Mouse (Mus musculus) cortical plate, adult 2 months (tissue): Measurements from ENCODE around the gene Lmntd1. TPM values are rescaled to one million over a fixed set of nuclear protein-coding genes. Genes with fewer than 3 reads are reported as not detected.
A peak's percentile ranks its signal among the peaks of the same experiment; 100 is the strongest.

Source experiments
- H3K27ac ChIP-seq: fragments of 200-500 bp; 2 replicates; pipeline ENCODE4 v1.5.1; 2012; ENCODE audit warnings: low read length, control low read depth, inconsistent platforms; ENCODE audit not compliant: insufficient read depth
- H3K4me1 ChIP-seq: fragments of 200-500 bp; 2 replicates; pipeline ENCODE4 v1.6.1; 2011; ENCODE audit warnings: low read length; ENCODE audit not compliant: control insufficient read depth, insufficient read depth
- H3K4me3 ChIP-seq: fragments of 200-500 bp; 2 replicates; pipeline ENCODE4 v1.5.1; 2011; ENCODE audit warnings: mild to moderate bottlenecking, low read length, control low read depth; ENCODE audit not compliant: insufficient read depth
- CTCF ChIP-seq: fragments of 200-500 bp; IDR thresholded peaks from 2 replicates; pipeline ENCODE4 v1.5.1; 2011; ENCODE audit warnings: mild to moderate bottlenecking, control low read depth, low read length; ENCODE audit not compliant: insufficient read depth; ENCODE audit errors: extremely low read depth
- POLR2A ChIP-seq: fragments of 200-500 bp; IDR thresholded peaks from 2 replicates; pipeline ENCODE4 v1.6.1; 2011; ENCODE audit warnings: mild to moderate bottlenecking, low read length, control low read depth; ENCODE audit not compliant: insufficient read depth; ENCODE audit errors: extremely low read depth
- polyA plus RNA-seq: library from polyadenylated mRNA; depleted of rRNA; stranded (reverse); fragments of >200 nt; gene quantifications from 2 replicates; pipeline ENCODE4 v1.2.3, GENCODE M21; 2012

Lmntd1 gene
- polyA plus RNA-seq, 1 experiment = 1.0 TPM

GRCm38 (mm10) chr6:145397881-145398280 lies 216.2 kb downstream of the Lmntd1 start:
- H3K27ac ChIP-seq = no peak overlapping the region
- H3K4me1 ChIP-seq = no peaks in the 10 kb centered on the region
- no peak overlapping the region for H3K4me3 ChIP-seq
- no peak for TF ChIP-seq CTCF

- TF ChIP-seq POLR2A (no peak), CTCF (peak; percentile 56)
- H3K27ac ChIP-seq = no peak overlapping the region
- no peaks in the 10 kb centered on the region for H3K4me1 ChIP-seq
- H3K4me3 ChIP-seq = no peak overlapping the region
Observed at GRCm38 (mm10) chr6:145396534-145396933, 217.6 kb downstream of the Lmntd1 start.

- TF ChIP-seq CTCF (no peak), POLR2A (no peak)
- peaks cover 11% of the 10 kb centered on the region for H3K4me1 ChIP-seq
- no peak overlapping the region for H3K27ac ChIP-seq
- H3K4me3 ChIP-seq = no peak overlapping the region
Observed at GRCm38 (mm10) chr6:145390421-145390820, 223.7 kb downstream of the Lmntd1 start.

- H3K4me3 ChIP-seq = no peak overlapping the region
- TF ChIP-seq CTCF = no peak
- TF ChIP-seq POLR2A = no peak
- peaks cover 11% of the 10 kb centered on the region for H3K4me1 ChIP-seq
- H3K27ac ChIP-seq = no peak overlapping the region
Observed at GRCm38 (mm10) chr6:145389904-145390303, 224.2 kb downstream of the Lmntd1 start.

- Histone ChIP-seq H3K4me1 (peaks cover 11% of the 10 kb centered on the region), H3K27ac (peak overlapping the region; percentile 24; the same call in 1 of the 2 replicates), H3K4me3 (no peak overlapping the region)
- no peak for TF ChIP-seq CTCF
- no peak for TF ChIP-seq POLR2A
Observed at GRCm38 (mm10) chr6:145387378-145387777, 226.7 kb downstream of the Lmntd1 start.

GRCm38 (mm10) chr6:145382586-145383380 lies 231.3 kb downstream of the Lmntd1 start:
- H3K27ac ChIP-seq = no peak overlapping the region
- peaks cover 8% of the 10 kb centered on the region for H3K4me1 ChIP-seq
- no peak overlapping the region for H3K4me3 ChIP-seq
- no peak for TF ChIP-seq CTCF
- TF ChIP-seq POLR2A = no peak

GRCm38 (mm10) chr6:145380961-145381360 lies 233.2 kb downstream of the Lmntd1 start:
- TF ChIP-seq CTCF (no peak), POLR2A (no peak)
- H3K27ac ChIP-seq = no peak overlapping the region
- H3K4me1 ChIP-seq = no peaks in the 10 kb centered on the region; the same call in 1 of the 2 replicates
- H3K4me3 ChIP-seq = no peak overlapping the region

- TF ChIP-seq CTCF = no peak
- TF ChIP-seq POLR2A = no peak
- Histone ChIP-seq H3K27ac (no peak overlapping the region), H3K4me1 (peaks cover 5% of the 10 kb centered on the region), H3K4me3 (no peak overlapping the region)
Observed at GRCm38 (mm10) chr6:145379175-145379574, 234.9 kb downstream of the Lmntd1 start.

GRCm38 (mm10) chr6:145378689-145379088 lies 235.4 kb downstream of the Lmntd1 start:
- Histone ChIP-seq H3K27ac (no peak overlapping the region), H3K4me1 (peaks cover 7% of the 10 kb centered on the region), H3K4me3 (no peak overlapping the region)
- TF ChIP-seq CTCF (no peak), POLR2A (no peak)

- H3K4me3 ChIP-seq = no peak overlapping the region
- peak overlapping the region; percentile 30; the same call in 1 of the 2 replicates for H3K27ac ChIP-seq
- TF ChIP-seq POLR2A = no peak
- no peak for TF ChIP-seq CTCF
- peaks cover 10% of the 10 kb centered on the region for H3K4me1 ChIP-seq
Observed at GRCm38 (mm10) chr6:145374372-145374771, 239.7 kb downstream of the Lmntd1 start.
